Mouse (Mus musculus) embryo, embryonic 11.5 days (tissue): Measurements from ENCODE around the gene Kdm4c.
"Not testable (repeated sequence)": the region's sequence is repeated elsewhere in the genome, so short reads cannot be mapped to it uniquely, and the experiment has no call there.

ENCODE experiments used
- DNase-seq: peaks from one replicate; pipeline ENCODE4 v3.0.0-alpha.2; 2012; ENCODE audit warnings: low read depth, low spot score

The Kdm4c gene

GRCm38 (mm10) chr4:74311135-74311534 lies 68.8 kb downstream of the Kdm4c start:
- no peak for DNase-seq

- no peak for DNase-seq
These were observed 70.6 kb downstream of the Kdm4c start for GRCm38 (mm10) chr4:74312858-74313257.

- DNase-seq: no peak
These were observed 73.1 kb downstream of the Kdm4c start for GRCm38 (mm10) chr4:74315388-74315787.

- no peak for DNase-seq
These were observed 77.0 kb downstream of the Kdm4c start for GRCm38 (mm10) chr4:74319313-74319712.

- DNase-seq: no peak
These were observed 115.2 kb downstream of the Kdm4c start for GRCm38 (mm10) chr4:74357479-74357878.

GRCm38 (mm10) chr4:74360274-74360673 lies 118.0 kb downstream of the Kdm4c start:
- no peak for DNase-seq

- no peak for DNase-seq
These were observed 144.3 kb downstream of the Kdm4c start for GRCm38 (mm10) chr4:74386583-74386982.

- no peak for DNase-seq
These were observed 150.9 kb downstream of the Kdm4c start for GRCm38 (mm10) chr4:74393162-74393561.

- DNase-seq: no peak
These were observed 154.3 kb downstream of the Kdm4c start for GRCm38 (mm10) chr4:74396562-74396961.

- not testable (repeated sequence) for DNase-seq
These were observed 159.5 kb downstream of the Kdm4c start for GRCm38 (mm10) chr4:74401617-74402313.

GRCm38 (mm10) chr4:74408731-74409130 lies 166.4 kb downstream of the Kdm4c start:
- no peak for DNase-seq

GRCm38 (mm10) chr4:74419794-74420193 lies 177.5 kb downstream of the Kdm4c start:
- no peak for DNase-seq
